Mouse (Mus musculus): ENCODE measurements around the gene Hoxa3. TPM values are rescaled to one million over a fixed set of nuclear protein-coding genes. Genes with fewer than 3 reads are reported as not detected.

Hoxa3 gene
- polyA plus RNA-seq (2012; rRNA removed) (12.0 and 15.9 TPM in 2 replicates), polyA plus RNA-seq (2014; fragmentation: Nextera tagmentation; extraction: Ambion mirVana) (2.7 and 3.4 TPM in 2 replicates)

GRCm38 (mm10) chr6:52213119-52213986 lies at the start of gene Hoxa3, which contains the start of gene Gm28308:
TSS of gene Hoxa3 (minus strand) at chr6:52213336.
TSS of gene Gm28308 (minus strand) at chr6:52213339.
- DNase-seq (ENCODE audit: low spot score): peak; percentile 86
- TF ChIP-seq POLR2A (IDR thresholded peaks at IDR 0.05; ENCODE audit: borderline replicate concordance, extremely low read depth, insufficient read depth, insufficient read length): peak; percentile 92; the same call in 1 of the 2 replicates
- WGBS: 2% methylated on average over 38 of the region's 38 CpGs
- H3K27me3 ChIP-seq (ENCODE audit: control insufficient read depth, insufficient read depth, low read length): peaks cover 29% of the 10 kb centered on the region
- H3K4me1 ChIP-seq (ENCODE audit: control insufficient read depth, insufficient read depth, low read length): peaks cover 50% of the 10 kb centered on the region
- H3K36me3 ChIP-seq (ENCODE audit: control insufficient read depth, insufficient read depth, low read length): no peaks in the 10 kb centered on the region
- peak within 1 kb of the TSS; percentile 65 for H3K4me3 ChIP-seq (replicated peaks; ENCODE audit: low read length)
- H3K27ac ChIP-seq (replicated peaks; ENCODE audit: low read depth, low read length): peak within 1 kb of the TSS; percentile 91
- H3K9me3 ChIP-seq (ENCODE audit: control insufficient read depth, low read length): no peaks in the 10 kb centered on the region
- peak; percentile 68 for ATAC-seq (ENCODE audit: low FRiP score, low read depth)
- H3K9ac ChIP-seq (ENCODE audit: low read depth, low read length, severe bottlenecking): peak within 1 kb of the TSS; percentile 84
- H3K4me2 ChIP-seq (replicated peaks; ENCODE audit: low read depth, low read length, severe bottlenecking): peak within 1 kb of the TSS; percentile 75

GRCm38 (mm10) chr6:52262463-52263320 lies 49.6 kb upstream of the Hoxa3 start:
- H3K9ac ChIP-seq (ENCODE audit: low read depth, low read length, severe bottlenecking): peak overlapping the region; percentile 99
- H3K4me2 ChIP-seq (replicated peaks; ENCODE audit: low read depth, low read length, severe bottlenecking): peak overlapping the region; percentile 96
- H3K27ac ChIP-seq (replicated peaks; ENCODE audit: low read depth, low read length): peak overlapping the region; percentile 95
- 0 out of 2 replicates have a peak, but pooled peaks cover 4% of the 10 kb centered on the region for H3K36me3 ChIP-seq (ENCODE audit: control insufficient read depth, insufficient read depth, low read length)
- TF ChIP-seq POLR2A (IDR thresholded peaks at IDR 0.05; ENCODE audit: borderline replicate concordance, extremely low read depth, insufficient read depth, insufficient read length): no peak
- H3K9me3 ChIP-seq (ENCODE audit: control insufficient read depth, low read length): no peaks in the 10 kb centered on the region
- DNase-seq (ENCODE audit: low spot score) (peak; percentile 7), ATAC-seq (ENCODE audit: low FRiP score, low read depth) (no peak)
- peak overlapping the region; percentile 76 for H3K4me3 ChIP-seq (replicated peaks; ENCODE audit: low read length)
- 0 out of 2 replicates have a peak, but pooled peaks cover 12% of the 10 kb centered on the region for H3K27me3 ChIP-seq (ENCODE audit: control insufficient read depth, insufficient read depth, low read length)
- WGBS: 4% methylated on average over 24 of the region's 24 CpGs
- H3K4me1 ChIP-seq (ENCODE audit: control insufficient read depth, insufficient read depth, low read length): 0 out of 2 replicates have a peak, but pooled peaks cover 5% of the 10 kb centered on the region

DNA sequence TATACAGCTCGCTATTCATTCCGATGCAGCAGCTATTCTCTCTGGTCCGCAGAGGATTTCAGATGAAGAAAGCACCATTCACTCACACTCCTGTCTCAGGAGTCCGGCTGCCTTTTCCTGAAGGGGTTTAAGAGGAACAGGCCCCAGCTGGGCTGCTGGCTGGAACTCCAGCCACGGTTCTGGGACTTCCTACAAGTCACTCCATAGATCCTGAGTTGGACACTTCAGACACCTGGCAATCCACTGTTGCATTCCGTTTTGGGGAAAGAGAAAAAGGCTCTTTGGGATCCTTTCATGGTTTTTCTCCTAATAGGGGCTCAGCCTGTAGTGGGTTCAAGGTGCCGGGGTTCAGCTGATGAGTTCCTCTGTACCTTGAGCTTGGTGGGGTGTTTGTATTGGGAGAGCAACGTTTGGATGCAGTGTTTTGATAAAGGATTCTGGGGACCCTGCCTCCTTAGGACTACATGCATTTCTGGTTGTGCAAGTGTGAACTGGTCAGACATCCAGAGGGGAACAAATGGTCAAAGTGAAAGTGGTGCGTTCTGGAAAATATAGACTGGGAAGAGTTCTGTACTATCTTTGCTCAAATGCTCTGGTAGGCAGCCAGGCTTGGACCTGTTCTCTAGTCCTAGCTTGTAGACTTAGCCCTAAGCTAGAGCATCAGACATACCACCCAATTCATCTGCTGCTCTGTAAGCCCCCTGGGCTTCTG lies 48.8 kb upstream of the Hoxa3 start:
- Histone ChIP-seq H3K4me2 (replicated peaks; ENCODE audit: low read depth, low read length, severe bottlenecking) (peak overlapping the region; percentile 96), H3K36me3 (ENCODE audit: control insufficient read depth, insufficient read depth, low read length) (0 out of 2 replicates have a peak, but pooled peaks cover 4% of the 10 kb centered on the region), H3K27ac (replicated peaks; ENCODE audit: low read depth, low read length) (peak overlapping the region; percentile 95), H3K27me3 (ENCODE audit: control insufficient read depth, insufficient read depth, low read length) (0 out of 2 replicates have a peak, but pooled peaks cover 12% of the 10 kb centered on the region), H3K4me3 (replicated peaks; ENCODE audit: low read length) (peak overlapping the region; percentile 76), H3K9ac (ENCODE audit: low read depth, low read length, severe bottlenecking) (peak overlapping the region; percentile 99), H3K9me3 (ENCODE audit: control insufficient read depth, low read length) (no peaks in the 10 kb centered on the region), H3K4me1 (ENCODE audit: control insufficient read depth, insufficient read depth, low read length) (0 out of 2 replicates have a peak, but pooled peaks cover 5% of the 10 kb centered on the region)
- no peak for TF ChIP-seq POLR2A (IDR thresholded peaks at IDR 0.05; ENCODE audit: borderline replicate concordance, extremely low read depth, insufficient read depth, insufficient read length)
- DNase-seq (ENCODE audit: low spot score) (peak; percentile 12), ATAC-seq (ENCODE audit: low FRiP score, low read depth) (no peak)
- 7% methylated on average over 9 of the region's 9 CpGs for WGBS

DNA sequence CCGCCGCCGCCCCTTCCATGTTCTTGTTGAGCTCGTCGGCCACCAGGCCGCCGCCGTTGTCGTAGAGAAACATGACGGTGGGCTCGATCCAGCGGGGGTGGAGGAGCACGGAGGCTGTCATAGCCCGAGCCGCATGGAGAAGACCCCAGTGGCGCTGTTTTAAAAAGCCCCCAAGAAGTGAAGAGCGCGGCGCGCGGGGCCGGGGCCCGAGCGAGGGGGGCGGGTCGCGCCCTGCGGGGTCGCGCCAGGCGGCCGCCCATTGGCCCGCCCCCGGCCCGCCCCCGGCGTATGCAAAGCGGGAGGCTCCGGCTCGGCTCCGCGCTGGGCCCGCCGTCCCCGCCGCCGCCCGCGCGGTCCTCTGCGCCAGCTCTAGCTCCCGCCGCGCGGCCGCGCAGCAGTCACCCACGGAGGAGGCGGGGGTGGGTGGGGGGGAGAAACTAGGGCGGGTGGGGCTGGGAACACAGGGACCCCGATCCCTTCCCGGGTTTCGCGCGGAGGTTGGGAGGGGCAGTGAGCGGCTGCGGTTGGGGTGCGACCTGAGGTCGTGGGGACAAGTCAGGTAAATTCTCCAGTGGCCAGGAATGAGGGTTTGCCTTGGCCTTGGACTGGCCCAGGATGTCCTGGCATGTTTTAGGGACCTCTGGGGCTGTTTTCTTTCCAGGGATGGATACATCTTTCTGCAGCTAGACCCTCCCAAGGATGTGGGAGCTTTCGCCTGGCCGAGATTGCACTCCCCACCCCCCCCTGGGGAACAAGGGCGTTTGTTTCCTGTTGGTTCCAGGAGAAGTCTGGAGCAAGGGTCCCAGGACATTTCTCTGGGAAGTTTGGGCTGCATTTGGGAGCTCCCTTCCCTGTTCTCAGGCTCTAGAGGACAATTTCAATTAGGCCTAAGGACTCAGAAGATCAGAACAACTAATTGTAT lies 47.8 kb upstream of the Hoxa3 start, which contains the start of gene Hoxa13:
TSS of gene Hoxa13 (minus strand) at position 227 of the 922 bp plus-strand sequence.
- WGBS: under 1% methylated on average over 32 of the region's 72 CpGs
- Histone ChIP-seq H3K4me2 (replicated peaks; ENCODE audit: low read depth, low read length, severe bottlenecking) (peak within 1 kb of the TSS; percentile 96), H3K9ac (ENCODE audit: low read depth, low read length, severe bottlenecking) (peak within 1 kb of the TSS; percentile 99), H3K27ac (replicated peaks; ENCODE audit: low read depth, low read length) (peak within 1 kb of the TSS; percentile 95), H3K9me3 (ENCODE audit: control insufficient read depth, low read length) (no peaks in the 10 kb centered on the region), H3K36me3 (ENCODE audit: control insufficient read depth, insufficient read depth, low read length) (peaks cover 10% of the 10 kb centered on the region; the same call in 1 of the 2 replicates), H3K4me3 (replicated peaks; ENCODE audit: low read length) (peak within 1 kb of the TSS; percentile 76), H3K4me1 (ENCODE audit: control insufficient read depth, insufficient read depth, low read length) (0 out of 2 replicates have a peak, but pooled peaks cover 4% of the 10 kb centered on the region), H3K27me3 (ENCODE audit: control insufficient read depth, insufficient read depth, low read length) (0 out of 2 replicates have a peak, but pooled peaks cover 9% of the 10 kb centered on the region)
- 0 out of 2 replicates have a peak, but pooled peaks have one; percentile 29 for TF ChIP-seq POLR2A (IDR thresholded peaks at IDR 0.05; ENCODE audit: borderline replicate concordance, extremely low read depth, insufficient read depth, insufficient read length)
- ATAC-seq (ENCODE audit: low FRiP score, low read depth) (peak; percentile 87), DNase-seq (ENCODE audit: low spot score) (no peak)
